Mouse (Mus musculus) hindbrain, embryonic 12.5 days (tissue): ENCODE results near the gene Maff. TPM values are rescaled to one million over a fixed set of nuclear protein-coding genes. Genes with fewer than 3 reads are reported as not detected.
A peak's percentile ranks its signal among the peaks of the same experiment; 100 is the strongest.

Experiments
- ATAC-seq: fragments of 200-750 bp; cut with Nextera tagmentation; 2 replicates; pipeline ENCODE4 v1.8.0; 2017; ENCODE audit warnings: moderate TSS enrichment; ENCODE audit not compliant: low FRiP score
- H3K27ac ChIP-seq: fragments of 300-500 bp; sonication (generic); 2 replicates; pipeline ENCODE4 v1.5.1; 2016; ENCODE audit warnings: mild to moderate bottlenecking
- H3K27me3 ChIP-seq: fragments of 300-500 bp; sonication (generic); 2 replicates; pipeline ENCODE4 v1.6.1; 2016; ENCODE audit warnings: mild to moderate bottlenecking
- H3K36me3 ChIP-seq: fragments of 300-500 bp; sonication (generic); 2 replicates; pipeline ENCODE4 v1.6.1; 2016; ENCODE audit warnings: mild to moderate bottlenecking
- H3K4me1 ChIP-seq: fragments of 300-500 bp; sonication (generic); 2 replicates; pipeline ENCODE4 v1.6.1; 2016
- H3K4me2 ChIP-seq: fragments of 300-500 bp; sonication (generic); replicated peaks from 2 replicates; pipeline ENCODE4 v1.6.1; 2016; ENCODE audit warnings: mild to moderate bottlenecking
- H3K4me3 ChIP-seq: fragments of 300-500 bp; sonication (generic); 2 replicates; pipeline ENCODE4 v1.5.1; 2016; ENCODE audit warnings: mild to moderate bottlenecking
- H3K9ac ChIP-seq: fragments of 300-500 bp; sonication (generic); 2 replicates; pipeline ENCODE4 v1.6.1; 2016; ENCODE audit warnings: mild to moderate bottlenecking, moderate library complexity
- H3K9me3 ChIP-seq: fragments of 300-500 bp; sonication (generic); replicated peaks from 2 replicates; pipeline ENCODE4 v1.6.1; 2016; ENCODE audit warnings: mild to moderate bottlenecking
- WGBS: fragments of 180-500 bp; shearing (Covaris S2); methylation state at CpG from one replicate; pipeline ENCODE4 v1.1.7; 2016; 5-methylcytosine and 5-hydroxymethylcytosine counted together
- polyA plus RNA-seq: library from polyadenylated mRNA; unstranded; fragments of >200 nt; fragmentation: Nextera tagmentation; extraction: Ambion mirVana; gene quantifications from 2 replicates; pipeline ENCODE4 v1.2.1, GENCODE M21; 2016

Maff gene
- polyA plus RNA-seq, 1 experiment from 2014 or later = 1.5 TPM

- no peaks in the 10 kb centered on the region for H3K9me3 ChIP-seq
- no peaks in the 10 kb centered on the region for H3K27me3 ChIP-seq
- H3K9ac ChIP-seq = no peak overlapping the region
- ATAC-seq = no peak
- 68% methylated on average over 15 of the region's 15 CpGs for WGBS
- 0 out of 2 replicates have a peak, but pooled peaks cover 3% of the 10 kb centered on the region for H3K4me1 ChIP-seq
- no peak overlapping the region for H3K27ac ChIP-seq
- peaks cover 66% of the 10 kb centered on the region for H3K36me3 ChIP-seq
- H3K4me3 ChIP-seq = no peak overlapping the region
- H3K4me2 ChIP-seq = no peak overlapping the region
These were observed 23.2 kb downstream of the Maff start for GRCm38 (mm10) chr15:79369452-79370280.

- H3K4me1 ChIP-seq = peaks cover 8% of the 10 kb centered on the region; the same call in 1 of the 2 replicates
- 80% methylated on average over 7 of the region's 7 CpGs for whole genome bisulfite sequencing
- H3K4me2 ChIP-seq = no peak overlapping the region
- no peak overlapping the region for H3K4me3 ChIP-seq
- peaks cover 60% of the 10 kb centered on the region for H3K36me3 ChIP-seq
- no peaks in the 10 kb centered on the region for H3K9me3 ChIP-seq
- H3K27ac ChIP-seq = no peak overlapping the region
- no peak for ATAC-seq
- H3K27me3 ChIP-seq = no peaks in the 10 kb centered on the region
- no peak overlapping the region for H3K9ac ChIP-seq
These were observed 23.9 kb downstream of the Maff start for GRCm38 (mm10) chr15:79370281-79370843.

DNA sequence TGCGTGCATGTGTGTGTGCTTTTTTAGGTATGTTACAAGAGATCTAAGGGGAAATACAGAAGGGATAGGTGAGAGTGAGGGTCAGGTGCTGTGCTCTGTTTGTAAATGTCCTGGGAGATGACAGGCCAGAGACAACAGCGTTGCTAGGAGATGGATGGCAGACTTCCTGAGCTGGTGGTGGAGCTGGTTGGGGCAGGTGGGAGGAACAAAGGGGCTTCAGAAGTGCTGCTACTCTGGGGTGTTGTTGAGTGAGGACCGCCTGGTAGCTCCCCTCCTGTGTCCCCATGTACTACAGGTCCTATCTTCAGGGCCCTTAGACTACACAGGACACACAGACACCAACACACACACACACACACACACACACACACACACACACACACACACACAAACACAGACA lies 28.3 kb downstream of the Maff start:
- no peaks in the 10 kb centered on the region for H3K9me3 ChIP-seq
- H3K36me3 ChIP-seq = peaks cover 56% of the 10 kb centered on the region
- H3K4me1 ChIP-seq = peaks cover 5% of the 10 kb centered on the region; the same call in 1 of the 2 replicates
- H3K4me3 ChIP-seq = no peak overlapping the region
- ATAC-seq = no peak
- H3K27me3 ChIP-seq = no peaks in the 10 kb centered on the region
- H3K9ac ChIP-seq = peak overlapping the region; percentile 9; the same call in 1 of the 2 replicates
- H3K4me2 ChIP-seq = no peak overlapping the region
- 43% methylated on average over 2 of the region's 3 CpGs for WGBS
- H3K27ac ChIP-seq = peak overlapping the region; percentile 26; the same call in 1 of the 2 replicates

DNA sequence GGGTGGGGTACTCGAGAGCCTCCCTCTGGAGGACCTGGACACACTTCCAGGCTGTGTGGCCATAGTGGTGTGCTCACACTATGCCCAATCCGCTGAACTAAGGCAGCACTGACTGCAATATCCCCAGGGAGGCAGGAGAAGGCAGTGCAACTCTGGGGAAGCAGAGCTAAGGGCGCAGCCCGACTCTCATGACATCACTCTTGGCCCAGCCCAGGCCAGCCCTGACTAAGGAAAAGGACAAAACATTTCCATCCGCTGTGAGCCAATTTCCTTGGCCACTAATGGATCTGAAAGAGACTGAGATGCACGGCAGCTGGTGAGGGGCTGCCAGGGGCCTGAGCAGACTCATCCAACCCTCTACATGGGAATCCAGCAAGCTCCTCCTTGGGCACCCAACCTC lies 31.3 kb downstream of the Maff start:
- no peak overlapping the region for H3K9ac ChIP-seq
- H3K27me3 ChIP-seq = no peaks in the 10 kb centered on the region
- H3K27ac ChIP-seq = no peak overlapping the region
- H3K4me3 ChIP-seq = no peak overlapping the region
- H3K36me3 ChIP-seq = peaks cover 45% of the 10 kb centered on the region
- H3K4me1 ChIP-seq = peaks cover 8% of the 10 kb centered on the region; the same call in 1 of the 2 replicates
- no peak overlapping the region for H3K4me2 ChIP-seq
- ATAC-seq = no peak
- 89% methylated on average over 6 of the region's 6 CpGs for WGBS
- no peaks in the 10 kb centered on the region for H3K9me3 ChIP-seq

DNA sequence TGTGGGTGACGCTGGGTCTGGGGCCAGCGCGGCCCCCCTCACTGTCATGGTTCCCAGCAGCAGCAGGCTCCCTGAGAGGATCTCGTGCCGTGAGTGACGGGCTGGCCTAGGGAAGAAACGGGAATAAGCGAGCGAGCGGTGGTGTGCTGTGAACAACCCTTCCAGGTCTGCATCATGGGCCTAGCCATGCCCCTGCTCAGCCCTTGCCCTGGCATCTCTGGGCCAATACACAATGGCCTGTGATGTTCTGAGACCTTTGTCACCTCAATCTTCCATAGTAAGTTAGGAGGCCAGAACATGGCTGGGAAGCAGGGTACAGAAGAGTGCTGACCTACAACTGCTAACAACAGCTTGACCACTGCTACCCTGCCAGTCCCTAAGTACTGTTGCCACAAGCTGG lies 32.2 kb downstream of the Maff start:
- H3K4me1 ChIP-seq = peaks cover 8% of the 10 kb centered on the region; the same call in 1 of the 2 replicates
- H3K4me3 ChIP-seq = no peak overlapping the region
- H3K9ac ChIP-seq = no peak overlapping the region
- ATAC-seq = no peak
- H3K36me3 ChIP-seq = peaks cover 36% of the 10 kb centered on the region
- WGBS = 94% methylated on average over 10 of the region's 10 CpGs
- no peak overlapping the region for H3K27ac ChIP-seq
- H3K27me3 ChIP-seq = no peaks in the 10 kb centered on the region
- no peaks in the 10 kb centered on the region for H3K9me3 ChIP-seq
- H3K4me2 ChIP-seq = no peak overlapping the region

DNA sequence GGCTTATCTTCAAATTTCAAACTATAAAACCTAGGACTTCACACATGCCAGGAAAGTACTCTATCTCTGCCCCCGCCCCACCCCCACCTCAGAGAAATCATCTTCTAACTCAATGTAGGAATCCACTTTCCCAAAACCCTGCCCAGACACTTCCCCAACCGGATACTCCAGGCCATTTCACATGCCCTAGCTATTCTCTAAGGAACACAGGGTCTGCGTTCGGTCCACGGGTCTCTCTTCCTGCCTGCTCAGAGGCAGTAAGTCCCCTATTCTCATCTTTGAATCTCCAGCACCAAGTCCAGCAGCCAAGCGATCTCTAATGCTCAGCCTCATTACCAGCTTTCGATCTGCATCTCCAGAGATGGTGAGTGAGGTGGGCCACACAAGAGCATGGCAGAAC lies 33.2 kb downstream of the Maff start:
- Histone ChIP-seq H3K27me3 (no peaks in the 10 kb centered on the region), H3K9ac (no peak overlapping the region), H3K4me3 (no peak overlapping the region), H3K4me2 (no peak overlapping the region), H3K9me3 (no peaks in the 10 kb centered on the region), H3K36me3 (peaks cover 30% of the 10 kb centered on the region), H3K27ac (no peak overlapping the region), H3K4me1 (peaks cover 8% of the 10 kb centered on the region; the same call in 1 of the 2 replicates)
- WGBS = 90% methylated on average over 7 of the region's 7 CpGs
- no peak for ATAC-seq

DNA sequence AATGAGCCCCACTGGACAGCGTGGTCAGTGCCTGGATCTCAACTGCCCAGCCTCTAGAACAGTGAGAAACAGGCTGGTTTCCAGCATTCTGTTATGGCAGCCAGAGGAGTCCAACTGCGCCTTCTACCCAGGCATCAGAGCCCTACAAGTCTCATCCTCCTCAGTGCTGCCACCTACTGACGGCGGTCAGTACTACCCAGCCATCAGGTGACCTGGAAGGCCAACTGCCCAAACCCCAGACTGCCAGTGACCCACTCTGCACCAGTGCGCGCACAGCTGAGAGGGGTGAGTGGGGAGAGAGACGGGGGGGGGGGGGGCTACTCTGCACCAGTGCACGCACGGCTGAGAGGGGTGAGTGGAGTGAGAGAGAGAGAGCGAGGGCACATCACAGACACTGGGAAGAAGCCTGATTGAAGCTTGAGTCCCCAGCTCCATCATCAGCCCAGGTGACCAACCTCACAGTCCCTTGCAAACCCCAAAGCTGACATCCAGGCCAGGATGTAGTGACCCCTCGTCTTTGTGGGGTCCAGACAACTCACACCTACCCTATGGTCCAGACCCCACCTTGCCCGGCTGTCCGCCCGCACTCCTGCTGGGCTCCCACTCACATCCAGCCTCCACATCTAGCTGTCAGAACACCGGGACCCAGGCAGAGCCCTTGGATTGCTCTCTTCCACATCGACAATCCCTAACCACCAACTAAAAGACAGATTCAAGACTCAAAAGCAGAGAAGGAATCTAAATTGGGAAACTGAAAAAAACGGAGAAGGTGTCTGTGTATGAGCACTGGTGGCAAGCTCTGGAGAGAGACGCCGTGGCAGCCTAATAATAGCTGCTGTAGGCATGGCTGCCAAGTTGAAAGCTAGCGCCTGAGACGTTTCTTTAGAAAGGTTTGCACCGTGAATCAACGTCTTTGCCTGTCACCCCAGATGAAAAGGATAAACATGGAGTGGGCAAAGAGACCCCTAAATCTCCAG lies 34.3 kb downstream of the Maff start:
- Histone ChIP-seq H3K27me3 (no peaks in the 10 kb centered on the region), H3K4me1 (0 out of 2 replicates have a peak, but pooled peaks cover 3% of the 10 kb centered on the region), H3K4me3 (no peak overlapping the region), H3K36me3 (peaks cover 25% of the 10 kb centered on the region), H3K9ac (no peak overlapping the region), H3K9me3 (no peaks in the 10 kb centered on the region), H3K4me2 (no peak overlapping the region), H3K27ac (no peak overlapping the region)
- ATAC-seq = peak; percentile 35; the same call in 1 of the 2 replicates
- 60% methylated on average over 18 of the region's 23 CpGs for WGBS

DNA sequence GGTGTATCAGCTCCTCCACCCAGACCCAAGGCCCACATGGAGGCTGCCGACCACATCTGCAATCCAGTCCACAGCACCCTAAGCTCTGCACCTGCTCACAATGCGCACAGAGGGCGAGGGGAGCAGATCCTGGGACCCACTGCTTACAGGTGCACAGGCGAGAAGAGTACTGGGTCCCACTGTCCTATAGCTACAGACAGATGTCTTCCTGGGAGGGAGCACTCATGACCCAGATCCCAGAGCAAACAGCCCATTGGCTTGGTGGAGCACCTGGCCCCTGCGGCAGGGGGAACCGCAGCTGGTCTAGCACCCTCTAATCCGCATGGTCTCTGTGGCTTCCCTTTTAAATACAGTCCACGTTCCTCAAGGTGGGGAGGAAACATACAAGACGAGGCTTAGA lies 35.2 kb downstream of the Maff start:
- 88% methylated on average over 9 of the region's 9 CpGs for WGBS
- H3K9me3 ChIP-seq = no peaks in the 10 kb centered on the region
- no peak overlapping the region for H3K4me2 ChIP-seq
- no peak for ATAC-seq
- peaks cover 17% of the 10 kb centered on the region for H3K36me3 ChIP-seq
- H3K9ac ChIP-seq = no peak overlapping the region
- H3K27ac ChIP-seq = no peak overlapping the region
- H3K4me1 ChIP-seq = 0 out of 2 replicates have a peak, but pooled peaks cover 3% of the 10 kb centered on the region
- no peak overlapping the region for H3K4me3 ChIP-seq
- H3K27me3 ChIP-seq = no peaks in the 10 kb centered on the region

DNA sequence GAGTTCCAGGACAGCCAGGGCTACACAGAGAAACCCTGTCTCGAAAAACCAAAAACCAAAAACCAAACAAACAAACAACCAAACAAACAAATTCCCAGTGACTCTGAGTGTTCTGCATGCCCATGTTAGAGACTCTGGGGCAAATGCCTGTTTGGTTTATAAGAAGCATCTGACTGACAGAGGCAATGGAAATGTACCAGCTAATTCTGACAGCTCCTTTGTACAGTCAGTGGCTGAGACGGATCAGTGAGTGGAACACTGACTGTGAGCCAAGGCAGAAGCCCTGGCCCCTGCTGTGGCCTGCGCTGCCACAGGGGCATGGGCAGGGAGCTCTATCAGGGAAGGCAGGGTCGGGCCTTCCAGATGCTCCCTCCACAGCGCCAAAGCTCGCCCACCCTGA lies 40.7 kb downstream of the Maff start:
- no peak overlapping the region for H3K27ac ChIP-seq
- no peak overlapping the region for H3K4me3 ChIP-seq
- no peak overlapping the region for H3K4me2 ChIP-seq
- ATAC-seq = no peak
- H3K36me3 ChIP-seq = no peaks in the 10 kb centered on the region
- WGBS = 60% methylated on average over 6 of the region's 6 CpGs
- H3K27me3 ChIP-seq = no peaks in the 10 kb centered on the region
- H3K9me3 ChIP-seq = no peaks in the 10 kb centered on the region
- peaks cover 18% of the 10 kb centered on the region for H3K4me1 ChIP-seq
- H3K9ac ChIP-seq = no peak overlapping the region

DNA sequence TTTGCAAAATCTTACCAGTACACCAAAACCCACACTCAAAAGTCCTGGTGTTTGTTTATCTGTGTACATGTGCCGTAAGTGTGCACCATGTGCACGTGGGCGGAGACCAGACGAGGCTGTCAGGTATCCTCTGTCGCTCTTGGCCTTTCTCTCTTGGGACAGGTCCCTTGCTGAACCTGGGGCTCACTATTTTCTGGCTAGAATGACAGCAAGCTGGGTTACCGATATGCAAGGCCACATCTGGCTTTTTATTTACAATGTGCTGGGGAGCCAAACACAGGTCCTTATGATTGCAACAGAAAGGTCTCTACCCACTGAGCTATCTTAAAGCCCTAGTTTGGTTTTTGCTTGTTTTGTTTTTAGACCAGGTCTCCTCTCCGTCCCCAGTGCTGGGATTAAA lies 41.2 kb downstream of the Maff start:
- Histone ChIP-seq H3K4me3 (no peak overlapping the region), H3K4me1 (peaks cover 22% of the 10 kb centered on the region), H3K27me3 (no peaks in the 10 kb centered on the region), H3K36me3 (no peaks in the 10 kb centered on the region), H3K9me3 (no peaks in the 10 kb centered on the region), H3K4me2 (no peak overlapping the region), H3K9ac (no peak overlapping the region), H3K27ac (no peak overlapping the region)
- no peak for ATAC-seq
- 81% methylated on average over 7 of the region's 7 CpGs for WGBS

- H3K4me2 ChIP-seq = no peak overlapping the region
- WGBS = 81% methylated on average over 6 of the region's 6 CpGs
- H3K4me1 ChIP-seq = peaks cover 27% of the 10 kb centered on the region
- H3K36me3 ChIP-seq = no peaks in the 10 kb centered on the region
- no peak overlapping the region for H3K4me3 ChIP-seq
- H3K9ac ChIP-seq = no peak overlapping the region
- H3K9me3 ChIP-seq = no peaks in the 10 kb centered on the region
- H3K27ac ChIP-seq = no peak overlapping the region
- no peak for ATAC-seq
- H3K27me3 ChIP-seq = no peaks in the 10 kb centered on the region
These were observed 41.8 kb downstream of the Maff start for GRCm38 (mm10) chr15:79388171-79388570.

- H3K4me3 ChIP-seq = no peak overlapping the region
- ATAC-seq = no peak
- H3K4me1 ChIP-seq = peaks cover 43% of the 10 kb centered on the region
- H3K9ac ChIP-seq = no peak overlapping the region
- WGBS = 86% methylated on average over 6 of the region's 6 CpGs
- no peaks in the 10 kb centered on the region for H3K36me3 ChIP-seq
- H3K27ac ChIP-seq = no peak overlapping the region
- no peaks in the 10 kb centered on the region for H3K9me3 ChIP-seq
- H3K4me2 ChIP-seq = no peak overlapping the region
- no peaks in the 10 kb centered on the region for H3K27me3 ChIP-seq
These were observed 44.0 kb downstream of the Maff start for GRCm38 (mm10) chr15:79390434-79390833.
